Mouse (Mus musculus) liver, embryonic 14.5 days (tissue): Measurements from ENCODE around the gene Ormdl1. TPM values are rescaled to one million over a fixed set of nuclear protein-coding genes. Genes with fewer than 3 reads are reported as not detected.

Source experiments
- ATAC-seq: fragments of 200-750 bp; cut with Nextera tagmentation; 2 replicates; pipeline ENCODE4 v1.8.0; 2017; ENCODE audit warnings: moderate number of reproducible peaks, mild to moderate bottlenecking, moderate library complexity; ENCODE audit not compliant: insufficient read depth
- DNase-seq, 3 experiments: peaks; one replicate each; pipeline ENCODE4 v3.0.0-alpha.2; 2012 to 2013; ENCODE audit warnings: low read depth in 3 of 3, low spot score in 3 of 3
- H3K27ac ChIP-seq: fragments of 300-500 bp; sonication (generic); 2 replicates; pipeline ENCODE4 v1.5.1; 2014; ENCODE audit warnings: moderate library complexity, mild to moderate bottlenecking, control low read depth, inconsistent platforms
- H3K27me3 ChIP-seq: fragments of 300-500 bp; sonication (generic); 2 replicates; pipeline ENCODE4 v1.6.1; 2014; ENCODE audit warnings: mild to moderate bottlenecking, low read length, moderate library complexity; ENCODE audit not compliant: control insufficient read depth, insufficient read depth
- H3K36me3 ChIP-seq: fragments of 300-500 bp; sonication (generic); replicated peaks from 2 replicates; pipeline ENCODE4 v1.6.1; 2014; ENCODE audit warnings: low read depth; ENCODE audit not compliant: control insufficient read depth, insufficient read depth
- H3K4me1 ChIP-seq, 2 experiments: fragments of 200-500 bp in 1 of 2; fragments of 300-500 bp in 1 of 2; sonication (generic) in 1 of 2; replicated peaks; 2 replicates each; pipeline ENCODE4 v1.6.1; 2012 to 2014; ENCODE audit warnings: antibody characterized with exemption in 1 of 2, inconsistent platforms in 1 of 2, low read length in 1 of 2; ENCODE audit not compliant: control insufficient read depth in 2 of 2, insufficient read depth in 2 of 2
- H3K4me2 ChIP-seq: fragments of 300-500 bp; sonication (generic); 2 replicates; pipeline ENCODE4 v1.6.1; 2014; ENCODE audit warnings: low read depth, mild to moderate bottlenecking, control low read depth, moderate library complexity
- H3K4me3 ChIP-seq, 2 experiments: fragments of 200-500 bp in 1 of 2; fragments of 300-500 bp in 1 of 2; sonication (generic) in 1 of 2; 2 replicates each; pipeline ENCODE4 v1.5.1; 2012 to 2014; ENCODE audit warnings: low read depth in 2 of 2, low read length in 2 of 2, mild to moderate bottlenecking in 2 of 2, control low read depth in 1 of 2, inconsistent platforms in 1 of 2, moderate library complexity in 1 of 2; ENCODE audit not compliant: insufficient read depth in 1 of 2
- H3K9ac ChIP-seq: fragments of 300-500 bp; sonication (generic); replicated peaks from 2 replicates; pipeline ENCODE4 v1.6.1; 2014; ENCODE audit warnings: mild to moderate bottlenecking, control low read depth, moderate library complexity
- H3K9me3 ChIP-seq: fragments of 300-500 bp; sonication (generic); 2 replicates; pipeline ENCODE4 v1.6.1; 2016; ENCODE audit warnings: low read length, mixed read lengths; ENCODE audit not compliant: control insufficient read depth
- CTCF ChIP-seq: IDR thresholded peaks from 2 replicates; pipeline ENCODE4 v1.5.1; 2016; ENCODE audit warnings: antibody characterized with exemption, low read depth, control low read depth
- EP300 ChIP-seq: IDR thresholded peaks from 2 replicates; pipeline ENCODE4 v1.6.1; 2016; ENCODE audit warnings: antibody characterized with exemption, low read depth
- WGBS: fragments of 180-500 bp; shearing (Covaris S2); extraction: QIAGEN DNeasy Blood & Tissue Kit; methylation state at CpG from one replicate; pipeline ENCODE4 v1.1.7; 2014; ENCODE audit not compliant: insufficient replicate concordance; 5-methylcytosine and 5-hydroxymethylcytosine counted together
- polyA plus RNA-seq, 2 experiments: library from polyadenylated mRNA; depleted of rRNA in 1 of 2; stranded (reverse) in 1 of 2; unstranded in 1 of 2; fragments of >200 nt; fragmentation: Nextera tagmentation in 1 of 2; extraction: Ambion mirVana in 1 of 2; gene quantifications; 2 replicates each; pipeline versions ENCODE4 v1.2.1 to v1.2.3; 2012 to 2014

Gene Ormdl1
- polyA plus RNA-seq, 2 experiments: 13.7 to 34.1 TPM

- peaks cover 9% of the 10 kb centered on the region for H3K36me3 ChIP-seq
- H3K27me3 ChIP-seq: no peaks in the 10 kb centered on the region
- peak within 1 kb of the TSS; percentile 81 to 88 for H3K4me3 ChIP-seq
- peak; percentile 100 for ATAC-seq
- WGBS: under 1% methylated on average over 43 of the region's 44 CpGs
- peak within 1 kb of the TSS; percentile 79 for H3K9ac ChIP-seq
- H3K4me2 ChIP-seq: peak within 1 kb of the TSS; percentile 86
- no peaks in the 10 kb centered on the region for H3K9me3 ChIP-seq
- peak within 1 kb of the TSS; percentile 88 for H3K27ac ChIP-seq
- peak; percentile 89 to 96 (median 91) for DNase-seq
- no peaks in the 10 kb centered on the region; a peak in 2 of 4 replicates for H3K4me1 ChIP-seq
- TF ChIP-seq CTCF (peak; percentile 72), EP300 (no peak)
These were observed 55.7 kb downstream of the Ormdl1 start, which contains the start of the genes Asdurf, Gm28551 and Asnsd1 for GRCm38 (mm10) chr1:53352327-53353261. TSS of gene Asdurf (minus strand) at chr1:53352619. TSS of gene Gm28551 (minus strand) at chr1:53352667. TSS of gene Asnsd1 (minus strand) at chr1:53352752.

DNA sequence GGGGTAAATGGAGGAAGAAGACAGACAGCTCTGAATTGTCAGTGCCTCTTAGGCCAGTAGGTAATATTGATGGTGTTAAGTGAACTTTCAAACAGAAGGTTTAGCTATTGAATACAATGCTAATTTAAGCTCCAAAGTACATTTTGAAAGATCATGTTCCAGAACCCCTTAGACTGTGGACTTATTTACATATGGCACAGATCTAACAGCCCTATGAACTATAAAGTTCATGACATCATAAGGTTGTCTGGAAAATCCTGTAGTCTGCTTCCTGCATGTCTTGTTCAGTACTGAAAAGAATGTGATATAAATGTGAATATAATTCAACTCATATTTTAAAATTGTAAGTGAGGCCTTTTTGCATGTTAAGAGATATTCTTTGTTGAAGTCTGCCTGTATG, 62.1 kb downstream of the Ormdl1 start:
- no peaks in the 10 kb centered on the region for H3K4me1 ChIP-seq
- no peak overlapping the region for H3K4me3 ChIP-seq
- no peaks in the 10 kb centered on the region for H3K36me3 ChIP-seq
- no peak overlapping the region for H3K4me2 ChIP-seq
- ATAC-seq (no peak), DNase-seq (no peak)
- no peak overlapping the region for H3K9ac ChIP-seq
- no peak for TF ChIP-seq CTCF
- no peak for TF ChIP-seq EP300
- H3K9me3 ChIP-seq: no peaks in the 10 kb centered on the region
- no peak overlapping the region for H3K27ac ChIP-seq
- H3K27me3 ChIP-seq: no peaks in the 10 kb centered on the region

Other genes with a start within 250 kb of the Ormdl1 start
- 0.02 TPM in 1 of 2 replicates, not detected in the other for gene Mstn, start 235.5 kb upstream of the Ormdl1 start, polyA plus RNA-seq (2012; rRNA removed)
- gene Mstn, start 235.5 kb upstream of the Ormdl1 start, polyA plus RNA-seq (2014; fragmentation: Nextera tagmentation; extraction: Ambion mirVana): not detected in 2 replicates
- not detected in 2 replicates for gene 1700019A02Rik, start 109.5 kb upstream of the Ormdl1 start, polyA plus RNA-seq (2012; rRNA removed)
- not detected in 2 replicates for gene 1700019A02Rik, start 109.5 kb upstream of the Ormdl1 start, polyA plus RNA-seq (2014; fragmentation: Nextera tagmentation; extraction: Ambion mirVana)
- 1.8 and 3.1 TPM in 2 replicates for gene Pms1, start 77 bp upstream of the Ormdl1 start, polyA plus RNA-seq (2012; rRNA removed)
- gene Pms1, start 77 bp upstream of the Ormdl1 start, polyA plus RNA-seq (2014; fragmentation: Nextera tagmentation; extraction: Ambion mirVana): 7.8 and 8.2 TPM in 2 replicates
- not detected in 2 replicates for gene Gm28778, start within 50 bp of the Ormdl1 start, polyA plus RNA-seq (2012; rRNA removed)
- not detected in 2 replicates for gene Gm28778, start within 50 bp of the Ormdl1 start, polyA plus RNA-seq (2014; fragmentation: Nextera tagmentation; extraction: Ambion mirVana)
- gene Osgepl1, start 16.5 kb downstream of the Ormdl1 start, polyA plus RNA-seq (2012; rRNA removed): 7.8 and 12.9 TPM in 2 replicates
- gene Osgepl1, start 16.5 kb downstream of the Ormdl1 start, polyA plus RNA-seq (2014; fragmentation: Nextera tagmentation; extraction: Ambion mirVana): 27.9 and 28.0 TPM in 2 replicates
- not detected in 2 replicates for gene Asdurf, start 55.5 kb downstream of the Ormdl1 start, polyA plus RNA-seq (2012; rRNA removed)
- 4.6 TPM in 1 of 2 replicates, not detected in the other for gene Asdurf, start 55.5 kb downstream of the Ormdl1 start, polyA plus RNA-seq (2014; fragmentation: Nextera tagmentation; extraction: Ambion mirVana)
- 0.02 and 0.03 TPM in 2 replicates for gene Gm28551, start 55.6 kb downstream of the Ormdl1 start, polyA plus RNA-seq (2012; rRNA removed)
- gene Gm28551, start 55.6 kb downstream of the Ormdl1 start, polyA plus RNA-seq (2014; fragmentation: Nextera tagmentation; extraction: Ambion mirVana): 0.19 and 0.28 TPM in 2 replicates
- gene Asnsd1, start 55.7 kb downstream of the Ormdl1 start, polyA plus RNA-seq (2012; rRNA removed): 11.9 and 20.9 TPM in 2 replicates
- gene Asnsd1, start 55.7 kb downstream of the Ormdl1 start, polyA plus RNA-seq (2014; fragmentation: Nextera tagmentation; extraction: Ambion mirVana): 59.0 and 61.9 TPM in 2 replicates